Mouse (Mus musculus) right cerebral cortex, postnatal 10 days (tissue): ENCODE data around the gene Tmem205.

Source experiments
- DNase-seq, 2 experiments: peaks; one replicate each; pipeline ENCODE4 v3.0.0; 2021; ENCODE audit warnings: low spot score in 2 of 2

Gene Tmem205

GRCm38 (mm10) chr9:21927208-21927753, at the start of gene Tmem205, which contains the start of gene Ccdc159:
TSS of gene Tmem205 (minus strand) at chr9:21927556.
TSS of gene Ccdc159 (plus strand) at chr9:21927471.
- peak; percentile 95 to 97 for DNase-seq

GRCm38 (mm10) chr9:21976626-21977175, 49.3 kb upstream of the Tmem205 start:
- DNase-seq = no peak

- no peak for DNase-seq
Observed at GRCm38 (mm10) chr9:21969304-21969703, 41.9 kb upstream of the Tmem205 start.

- no peak for DNase-seq
Observed at GRCm38 (mm10) chr9:21968883-21969282, 41.5 kb upstream of the Tmem205 start.

GRCm38 (mm10) chr9:21963417-21963816, 36.1 kb upstream of the Tmem205 start, which contains the start of gene Epor:
TSS of gene Epor (minus strand) at chr9:21963506.
- DNase-seq = peak in 1 of 2 experiments; percentile 65

GRCm38 (mm10) chr9:21962416-21963059, 35.2 kb upstream of the Tmem205 start:
- peak; percentile 83 to 86 for DNase-seq

GRCm38 (mm10) chr9:21962010-21962409, 34.7 kb upstream of the Tmem205 start:
- DNase-seq = no peak

GRCm38 (mm10) chr9:21961366-21961980, 34.1 kb upstream of the Tmem205 start:
- no peak for DNase-seq

GRCm38 (mm10) chr9:21960558-21961208, 33.3 kb upstream of the Tmem205 start:
- no peak for DNase-seq

- no peak for DNase-seq
Observed at GRCm38 (mm10) chr9:21960135-21960534, 32.8 kb upstream of the Tmem205 start.

GRCm38 (mm10) chr9:21959244-21959643, 31.9 kb upstream of the Tmem205 start:
- DNase-seq = no peak

GRCm38 (mm10) chr9:21958372-21958771, 31.0 kb upstream of the Tmem205 start:
- no peak for DNase-seq

- DNase-seq = peak; percentile 99
Observed at GRCm38 (mm10) chr9:21955570-21956281, 28.4 kb upstream of the Tmem205 start, which contains the start of gene Swsap1. TSS of gene Swsap1 (plus strand) at chr9:21955755.

GRCm38 (mm10) chr9:21955225-21955569, 27.8 kb upstream of the Tmem205 start:
- DNase-seq = no peak

- DNase-seq = no peak
Observed at GRCm38 (mm10) chr9:21954635-21955034, 27.3 kb upstream of the Tmem205 start.

- peak; percentile 83 to 93 for DNase-seq
Observed at GRCm38 (mm10) chr9:21953600-21953999, 26.2 kb upstream of the Tmem205 start.

GRCm38 (mm10) chr9:21951977-21952376, 24.6 kb upstream of the Tmem205 start:
- peak in 1 of 2 experiments; percentile 37 for DNase-seq

GRCm38 (mm10) chr9:21950322-21950721, 23.0 kb upstream of the Tmem205 start:
- peak in 1 of 2 experiments; percentile 42 for DNase-seq

GRCm38 (mm10) chr9:21948790-21949189, 21.4 kb upstream of the Tmem205 start:
- DNase-seq = peak in 1 of 2 experiments; percentile 70

GRCm38 (mm10) chr9:21948146-21948545, 20.8 kb upstream of the Tmem205 start:
- DNase-seq = no peak

- DNase-seq = peak in 1 of 2 experiments; percentile 35
Observed at GRCm38 (mm10) chr9:21947540-21948130, 20.3 kb upstream of the Tmem205 start.
